Mouse (Mus musculus): ENCODE measurements around the gene Mast3. TPM values are rescaled to one million over a fixed set of nuclear protein-coding genes. Genes with fewer than 3 reads are reported as not detected.
A peak's percentile ranks its signal among the peaks of the same experiment; 100 is the strongest.

Gene Mast3
- total RNA-seq, 4 experiments from 2014 or later = 17.8 to 37.7 (median 26.5) TPM

DNA sequence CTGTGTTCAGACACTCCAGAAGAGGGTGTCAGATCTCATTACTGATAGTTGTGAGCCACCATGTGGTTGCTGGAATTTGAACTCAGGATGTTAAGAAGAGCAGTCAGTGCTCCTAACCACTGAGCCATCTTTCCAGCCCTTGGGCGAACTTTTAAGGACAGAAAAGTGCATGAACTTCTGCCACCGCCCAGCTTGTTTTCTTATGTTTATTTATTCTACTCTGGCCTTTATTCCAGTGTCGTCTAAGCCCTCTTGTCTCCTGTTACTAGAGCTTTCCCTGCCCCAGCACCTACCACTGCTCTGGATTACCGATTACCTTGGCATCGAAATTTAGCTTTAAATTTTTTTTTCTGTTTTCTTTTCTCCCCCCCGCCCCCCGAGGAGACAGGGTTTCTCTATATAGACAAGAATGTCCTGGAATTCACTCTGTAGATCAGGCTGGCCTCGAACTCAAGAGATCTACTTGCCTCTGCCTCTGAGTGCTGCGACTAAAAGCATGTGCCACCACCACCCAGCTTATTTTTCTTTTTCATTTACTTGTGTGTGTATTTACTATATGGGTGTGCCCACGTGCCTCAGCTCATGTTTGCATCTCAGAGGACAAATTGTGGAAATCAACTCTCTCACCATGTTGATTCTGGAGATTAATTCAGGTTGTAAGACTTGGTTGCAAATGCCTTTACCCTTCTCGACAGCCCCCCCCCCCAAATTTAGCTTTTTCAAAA, 1.9 kb downstream of the Mast3 start:
- DNase-seq = no peak

GRCm38 (mm10) chr8:70801830-70802229, 3.0 kb downstream of the Mast3 start:
- no peak for DNase-seq

DNA sequence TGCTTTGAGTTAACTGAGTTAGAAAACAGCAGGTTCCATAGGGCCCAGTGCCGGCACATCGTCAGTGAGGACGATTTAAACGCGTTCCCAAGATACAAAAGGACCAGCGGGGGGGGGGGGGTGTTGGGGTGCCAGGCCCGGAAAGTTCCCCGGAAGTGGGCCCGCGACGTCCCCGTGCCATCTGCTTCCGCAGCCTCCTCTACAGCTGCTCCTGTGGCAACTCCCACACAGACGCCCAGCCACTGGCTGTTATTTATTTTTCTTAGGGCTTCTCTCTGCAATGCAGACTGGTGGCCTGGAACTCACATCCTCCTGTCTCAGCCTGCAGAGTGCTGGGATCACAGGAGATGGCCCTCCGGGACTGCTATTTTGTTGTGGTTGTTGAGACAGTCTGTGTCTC, 3.7 kb downstream of the Mast3 start:
- DNase-seq = no peak

GRCm38 (mm10) chr8:70800648-70801047, 4.2 kb downstream of the Mast3 start:
- DNase-seq = no peak

GRCm38 (mm10) chr8:70798281-70798680, 6.6 kb downstream of the Mast3 start:
- DNase-seq = no peak

- peak; percentile 87 for DNase-seq
Observed at GRCm38 (mm10) chr8:70797081-70798070, 7.5 kb downstream of the Mast3 start.

DNA sequence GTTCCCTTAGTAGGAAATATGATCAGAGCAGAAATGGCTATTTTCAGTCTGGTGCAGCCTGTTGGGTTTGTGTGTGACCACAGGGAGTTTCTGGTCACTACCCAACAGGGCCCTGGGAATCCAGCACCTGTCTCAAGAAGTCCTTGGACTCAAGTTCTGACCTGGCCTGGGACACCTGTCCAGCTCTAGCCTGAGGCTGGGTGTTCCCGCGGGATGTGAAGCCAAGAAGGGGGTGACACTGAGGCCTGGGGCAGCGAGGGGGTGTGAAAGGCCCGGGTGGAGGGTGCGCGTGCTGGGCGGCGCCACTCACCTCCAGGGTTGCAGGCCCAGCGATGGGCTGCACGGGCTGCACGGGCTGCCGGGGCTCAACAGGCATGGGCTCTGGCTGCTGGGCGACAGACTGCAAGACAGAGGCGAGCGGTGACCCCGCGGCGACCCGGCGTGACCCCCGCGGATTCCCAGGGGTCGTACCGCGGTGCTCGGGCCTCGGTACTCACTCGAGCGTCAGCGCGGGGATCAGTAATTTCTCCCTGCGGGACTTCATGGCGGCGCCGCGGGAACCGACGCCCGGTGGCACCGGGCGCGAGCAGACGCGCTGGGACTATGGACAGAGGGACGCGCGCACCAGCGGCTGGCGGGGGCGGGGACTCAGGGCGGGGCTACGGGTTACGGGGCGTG, 8.3 kb downstream of the Mast3 start:
- DNase-seq = no peak

DNA sequence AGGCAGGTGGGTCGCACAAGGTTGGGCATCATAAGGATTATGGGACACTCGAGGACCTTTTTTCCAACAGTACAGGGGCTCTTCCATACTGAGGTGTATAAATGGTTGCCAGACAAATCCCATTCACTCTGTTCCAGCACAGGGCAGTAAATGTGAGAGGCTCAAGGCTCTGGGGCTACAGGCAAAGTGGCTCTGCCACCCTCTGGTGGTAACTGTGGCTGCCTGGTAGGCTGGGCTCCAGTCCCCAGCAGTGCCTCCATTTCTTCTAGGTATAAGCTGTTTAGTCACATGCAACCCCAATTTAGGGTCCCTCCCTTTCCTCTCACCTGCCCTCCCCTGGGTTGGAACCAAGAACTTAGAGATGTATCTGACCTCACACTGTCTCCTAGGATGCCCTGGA, 9.5 kb downstream of the Mast3 start:
- DNase-seq = no peak

DNA sequence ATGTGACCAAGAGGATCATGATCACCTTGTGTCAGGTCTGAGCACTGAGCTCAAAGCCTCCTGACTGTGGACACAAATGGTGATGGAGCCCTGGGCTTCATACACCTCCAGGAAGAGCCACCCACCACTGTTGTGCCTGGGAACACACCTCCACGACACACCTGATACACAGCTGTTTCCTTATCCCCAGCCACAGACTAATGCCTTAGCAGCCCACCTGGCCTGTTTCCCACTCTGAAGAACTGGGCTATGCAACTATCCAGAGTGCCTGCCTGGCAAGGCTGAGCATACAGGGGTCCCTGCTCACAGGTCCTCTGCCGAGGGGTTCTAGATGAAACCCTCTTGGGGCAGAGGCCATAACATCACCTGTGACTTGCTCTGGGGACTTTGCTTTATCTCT, 10.6 kb downstream of the Mast3 start:
- DNase-seq = no peak

DNA sequence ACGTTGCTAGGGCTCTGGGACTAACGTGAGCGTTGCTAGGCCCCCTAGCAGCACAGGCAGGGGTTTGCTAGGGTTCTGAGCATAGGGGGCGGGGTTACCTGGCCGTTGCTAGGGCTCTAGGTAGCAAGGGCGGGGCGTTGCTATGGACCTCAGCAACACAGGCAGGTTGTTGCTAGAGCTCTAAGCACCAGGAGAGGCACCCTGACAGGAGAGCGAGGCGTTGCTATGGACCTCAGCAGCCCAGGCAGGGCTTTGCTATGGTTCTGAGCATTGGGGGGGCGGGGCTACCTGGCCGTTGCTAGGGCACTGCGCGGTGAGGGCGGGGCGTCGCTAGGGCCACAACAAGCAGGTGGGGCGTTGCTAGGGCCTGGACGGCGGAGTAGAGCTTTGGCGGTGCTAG, 12.2 kb downstream of the Mast3 start:
- no peak for DNase-seq

DNA sequence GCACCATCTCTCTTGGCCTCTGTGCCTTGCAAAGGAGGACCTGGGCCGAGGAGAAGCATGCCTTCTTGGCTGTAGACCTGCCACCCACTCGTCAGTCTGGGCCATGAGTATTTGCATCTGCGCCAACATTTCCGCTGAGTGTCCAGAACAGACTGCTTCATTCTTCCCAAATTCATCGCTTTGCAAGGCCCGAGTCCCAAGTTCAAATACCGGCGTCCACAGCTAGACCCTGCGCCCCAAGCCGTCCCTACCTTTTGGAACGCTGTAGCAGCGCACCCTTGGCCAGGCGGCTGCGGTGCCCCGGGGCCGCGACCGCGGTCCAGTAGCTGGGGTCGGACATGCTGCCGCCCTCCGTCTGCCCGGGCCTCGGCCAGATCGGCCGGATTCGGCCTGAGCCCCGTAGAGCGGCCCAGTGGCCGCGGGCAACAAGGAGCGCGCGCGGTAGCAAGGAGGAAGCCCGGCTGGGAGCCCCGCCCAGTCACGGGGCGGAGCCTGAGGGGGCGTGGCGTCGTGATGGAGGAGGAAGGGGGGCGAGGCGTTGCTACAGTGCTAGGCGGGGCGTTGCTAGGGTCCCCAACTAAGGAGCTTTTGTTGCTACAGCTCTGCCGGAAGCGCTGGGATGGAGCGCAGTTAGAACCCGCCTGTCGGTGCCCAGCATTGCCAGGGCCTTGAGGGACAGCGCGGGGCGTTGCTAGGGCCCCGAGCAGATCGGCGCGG, 12.7 kb downstream of the Mast3 start:
- peak; percentile 96 for DNase-seq

DNA sequence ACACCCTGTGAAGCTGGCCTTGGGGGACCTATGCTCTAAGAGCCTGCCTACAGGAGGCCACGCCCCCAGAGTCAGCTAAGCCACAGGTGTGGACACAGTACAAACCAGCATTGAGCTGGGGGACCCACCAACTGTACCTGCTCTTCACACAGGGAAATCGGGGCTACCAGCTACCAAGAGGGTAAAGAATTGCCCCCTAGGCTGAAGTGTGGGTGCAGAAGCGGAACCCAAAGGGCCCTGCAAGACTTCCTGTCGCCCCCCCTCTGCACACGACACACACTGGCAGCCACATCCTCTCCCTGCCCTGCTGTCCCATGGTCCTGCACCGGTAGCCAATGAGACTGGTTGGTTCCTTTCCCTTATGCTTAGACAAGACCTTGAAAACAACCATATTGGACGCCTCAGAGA, 13.6 kb downstream of the Mast3 start:
- DNase-seq = no peak

DNA sequence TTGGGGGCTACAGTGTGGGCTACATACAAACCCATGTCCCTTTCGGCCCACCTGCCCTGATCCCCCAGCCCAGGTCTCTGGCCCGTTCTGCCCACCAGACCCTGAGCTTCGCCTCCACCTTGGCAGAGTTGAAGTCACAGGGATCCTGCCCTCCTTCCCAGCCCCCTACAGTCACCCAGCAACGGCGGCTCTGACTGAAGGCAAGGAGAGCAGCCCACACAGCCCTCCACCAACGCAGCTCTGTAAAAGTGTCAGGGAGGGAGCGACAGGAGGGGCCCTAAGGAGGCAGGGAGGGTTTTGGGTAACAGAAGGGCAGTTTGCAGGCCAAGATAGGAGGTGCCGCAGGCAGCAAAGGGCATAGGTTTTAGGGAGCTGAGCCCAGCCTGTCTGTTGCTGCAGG, 14.0 kb downstream of the Mast3 start:
- no peak for DNase-seq

- DNase-seq = no peak
Observed at GRCm38 (mm10) chr8:70789046-70789445, 15.8 kb downstream of the Mast3 start.

GRCm38 (mm10) chr8:70787941-70788667, 16.8 kb downstream of the Mast3 start:
- no peak for DNase-seq

- no peak for DNase-seq
Observed at GRCm38 (mm10) chr8:70787051-70787445, 17.8 kb downstream of the Mast3 start.

- DNase-seq = no peak
Observed at GRCm38 (mm10) chr8:70786291-70787050, 18.4 kb downstream of the Mast3 start.

- no peak for DNase-seq
Observed at GRCm38 (mm10) chr8:70780093-70780492, 24.8 kb downstream of the Mast3 start.

GRCm38 (mm10) chr8:70776496-70777444, 28.1 kb downstream of the Mast3 start, which contains the start of gene Pik3r2:
Gene Pik3r2, minus strand, starts transcription at chr8:70776713.
- peak; percentile 97 for DNase-seq
